Mouse (Mus musculus): ENCODE data around the gene Dleu7. TPM values are rescaled to one million over a fixed set of nuclear protein-coding genes. Genes with fewer than 3 reads are reported as not detected.

The Dleu7 gene
- 0.59 and 1.4 TPM in 2 replicates for polyA plus RNA-seq (2015; fragmentation: Nextera tagmentation; extraction: Ambion mirVana)

DNA sequence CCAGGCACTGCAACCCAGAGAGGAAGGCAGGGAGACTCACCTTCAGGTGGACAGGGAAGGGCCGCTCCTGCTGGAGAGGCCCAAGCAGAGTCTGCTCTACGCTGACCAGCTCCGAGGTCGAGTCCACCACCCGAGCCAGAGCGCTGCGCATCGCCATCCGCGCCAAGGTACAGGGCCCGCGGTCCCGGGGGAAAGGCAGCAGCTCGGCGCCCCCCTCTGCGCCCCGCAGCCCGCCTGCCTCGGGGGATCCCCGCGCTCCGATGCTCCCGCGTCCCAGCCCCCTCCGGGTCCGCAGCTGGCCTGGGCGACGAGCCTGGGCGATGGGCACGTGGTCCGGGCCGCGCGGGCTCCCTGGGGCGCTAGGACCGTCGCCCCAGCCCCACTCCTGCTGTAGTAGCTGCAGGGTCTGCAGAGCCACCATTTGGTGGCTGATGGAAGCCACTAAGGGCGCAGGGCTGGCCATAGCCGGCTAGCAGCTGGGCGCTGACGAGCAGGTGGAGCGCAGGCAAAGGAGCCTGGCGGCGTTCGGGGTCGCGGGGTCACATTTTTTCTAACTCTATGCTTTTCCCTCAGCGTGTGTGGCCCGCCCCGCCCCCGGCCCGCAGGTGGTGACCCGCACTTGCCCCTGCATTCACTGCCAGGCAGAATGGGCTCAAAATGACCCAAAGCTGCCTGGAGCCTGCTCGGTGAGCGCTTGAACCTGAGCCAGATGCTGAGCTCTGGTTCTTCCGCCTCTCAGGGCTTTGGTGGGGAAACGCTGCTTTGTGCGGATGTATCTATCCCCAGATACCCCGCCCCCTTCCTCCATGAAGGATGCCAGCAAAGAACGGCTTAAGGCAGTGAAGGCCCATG lies at the start of gene Dleu7, which contains the start of gene Rnaseh2b:
Dleu7 (minus strand) TSS at position 560 of the 852 bp plus-strand sequence.
Rnaseh2b (plus strand) TSS at position 102 of the 852 bp plus-strand sequence.
- Histone ChIP-seq H3K4me1 (replicated peaks) (peaks cover 11% of the 10 kb centered on the region), H3K27me3 (no peaks in the 10 kb centered on the region), H3K4me3 (peak within 1 kb of the TSS; percentile 54), H3K27ac (no peak within 1 kb of the TSS), H3K9me3 (replicated peaks) (no peaks in the 10 kb centered on the region), H3K36me3 (no peaks in the 10 kb centered on the region), H3K9ac (peak within 1 kb of the TSS; percentile 63), H3K4me2 (peak within 1 kb of the TSS; percentile 97)
- WGBS, result 1% methylated on average over 54 of the region's 60 CpGs
- ATAC-seq (replicated peaks; ENCODE audit: insufficient number of reproducible peaks, insufficient read depth, low FRiP score, low read depth), result no peak; the same call in 1 of the 2 replicates

- WGBS, result 37% methylated on average over 8 of the region's 8 CpGs
- 0 out of 2 replicates have a peak overlapping the region, but pooled peaks have one; percentile 32 for H3K4me2 ChIP-seq
- H3K36me3 ChIP-seq, result no peaks in the 10 kb centered on the region
- no peaks in the 10 kb centered on the region for H3K27me3 ChIP-seq
- ATAC-seq (replicated peaks; ENCODE audit: insufficient number of reproducible peaks, insufficient read depth, low FRiP score, low read depth), result no peak
- peaks cover 20% of the 10 kb centered on the region for H3K4me1 ChIP-seq (replicated peaks)
- H3K4me3 ChIP-seq, result no peak overlapping the region
- H3K27ac ChIP-seq, result peak overlapping the region; percentile 62
- no peak overlapping the region for H3K9ac ChIP-seq
- H3K9me3 ChIP-seq (replicated peaks), result no peaks in the 10 kb centered on the region
Observed at GRCm38 (mm10) chr14:62341887-62342642, 49.2 kb upstream of the Dleu7 start.

- WGBS, result 93% methylated on average over 1 of the region's 1 CpGs
- no peak overlapping the region for H3K4me3 ChIP-seq
- no peak overlapping the region for H3K9ac ChIP-seq
- H3K27me3 ChIP-seq, result no peaks in the 10 kb centered on the region
- peak overlapping the region; percentile 71; the same call in 1 of the 2 replicates for H3K27ac ChIP-seq
- ATAC-seq (replicated peaks; ENCODE audit: insufficient number of reproducible peaks, insufficient read depth, low FRiP score, low read depth), result no peak
- no peak overlapping the region for H3K4me2 ChIP-seq
- H3K9me3 ChIP-seq (replicated peaks), result no peaks in the 10 kb centered on the region
- peaks cover 20% of the 10 kb centered on the region for H3K4me1 ChIP-seq (replicated peaks)
- no peaks in the 10 kb centered on the region for H3K36me3 ChIP-seq
Observed at GRCm38 (mm10) chr14:62339196-62339595, 46.3 kb upstream of the Dleu7 start.

GRCm38 (mm10) chr14:62333909-62334687 lies 41.3 kb upstream of the Dleu7 start:
- Histone ChIP-seq H3K4me3 (no peak overlapping the region), H3K27me3 (no peaks in the 10 kb centered on the region), H3K4me2 (no peak overlapping the region), H3K9me3 (replicated peaks) (no peaks in the 10 kb centered on the region), H3K27ac (no peak overlapping the region), H3K9ac (no peak overlapping the region), H3K4me1 (replicated peaks) (peaks cover 20% of the 10 kb centered on the region), H3K36me3 (no peaks in the 10 kb centered on the region)
- WGBS, result 75% methylated on average over 9 of the region's 9 CpGs
- ATAC-seq (replicated peaks; ENCODE audit: insufficient number of reproducible peaks, insufficient read depth, low FRiP score, low read depth), result no peak

GRCm38 (mm10) chr14:62331866-62332619 lies 39.2 kb upstream of the Dleu7 start:
- Histone ChIP-seq H3K27ac (peak overlapping the region; percentile 85), H3K4me1 (replicated peaks) (peaks cover 20% of the 10 kb centered on the region), H3K27me3 (no peaks in the 10 kb centered on the region), H3K4me3 (peak overlapping the region; percentile 76), H3K4me2 (peak overlapping the region; percentile 74), H3K9me3 (replicated peaks) (no peaks in the 10 kb centered on the region), H3K9ac (peak overlapping the region; percentile 75), H3K36me3 (no peaks in the 10 kb centered on the region)
- ATAC-seq (replicated peaks; ENCODE audit: insufficient number of reproducible peaks, insufficient read depth, low FRiP score, low read depth), result peak; percentile 71
- under 1% methylated on average over 62 of the region's 62 CpGs for WGBS

GRCm38 (mm10) chr14:62331457-62331856 lies 38.6 kb upstream of the Dleu7 start:
- ATAC-seq (replicated peaks; ENCODE audit: insufficient number of reproducible peaks, insufficient read depth, low FRiP score, low read depth), result no peak
- peaks cover 20% of the 10 kb centered on the region for H3K4me1 ChIP-seq (replicated peaks)
- H3K36me3 ChIP-seq, result no peaks in the 10 kb centered on the region
- peak overlapping the region; percentile 74 for H3K4me2 ChIP-seq
- no peaks in the 10 kb centered on the region for H3K9me3 ChIP-seq (replicated peaks)
- 21% methylated on average over 6 of the region's 6 CpGs for WGBS
- H3K4me3 ChIP-seq, result peak overlapping the region; percentile 76
- no peaks in the 10 kb centered on the region for H3K27me3 ChIP-seq
- H3K27ac ChIP-seq, result peak overlapping the region; percentile 85; the same call in 1 of the 2 replicates
- H3K9ac ChIP-seq, result peak overlapping the region; percentile 75

DNA sequence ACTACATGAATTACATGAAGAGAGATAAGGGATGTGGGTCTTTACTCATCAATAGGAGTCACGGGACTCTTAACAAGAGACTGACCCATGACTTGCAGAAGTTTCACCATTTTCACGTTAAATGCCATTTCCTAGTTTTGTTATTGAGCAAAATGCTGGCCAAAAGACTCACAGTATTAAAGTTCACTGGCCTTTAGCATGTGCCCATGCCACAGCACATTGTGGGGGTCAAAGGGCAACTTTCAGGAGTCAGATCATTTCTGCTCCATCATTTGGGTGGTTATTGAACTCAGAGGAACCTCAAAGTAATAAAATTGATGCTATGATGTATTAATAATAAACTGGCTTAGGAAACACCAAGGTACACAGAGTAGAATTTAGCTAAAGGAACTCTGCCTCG lies 36.8 kb upstream of the Dleu7 start:
- WGBS, result 69% methylated on average over 3 of the region's 3 CpGs
- Histone ChIP-seq H3K36me3 (no peaks in the 10 kb centered on the region), H3K4me1 (replicated peaks) (peaks cover 20% of the 10 kb centered on the region), H3K9me3 (replicated peaks) (no peaks in the 10 kb centered on the region), H3K27me3 (no peaks in the 10 kb centered on the region), H3K27ac (no peak overlapping the region), H3K4me2 (no peak overlapping the region), H3K9ac (no peak overlapping the region), H3K4me3 (no peak overlapping the region)
- ATAC-seq (replicated peaks; ENCODE audit: insufficient number of reproducible peaks, insufficient read depth, low FRiP score, low read depth), result no peak

- H3K4me3 ChIP-seq, result no peak overlapping the region
- H3K4me2 ChIP-seq, result no peak overlapping the region
- no peaks in the 10 kb centered on the region for H3K36me3 ChIP-seq
- 44% methylated on average over 6 of the region's 6 CpGs for WGBS
- no peak overlapping the region for H3K27ac ChIP-seq
- no peaks in the 10 kb centered on the region for H3K27me3 ChIP-seq
- no peak overlapping the region for H3K9ac ChIP-seq
- peaks cover 17% of the 10 kb centered on the region for H3K4me1 ChIP-seq (replicated peaks)
- H3K9me3 ChIP-seq (replicated peaks), result no peaks in the 10 kb centered on the region
- ATAC-seq (replicated peaks; ENCODE audit: insufficient number of reproducible peaks, insufficient read depth, low FRiP score, low read depth), result no peak
Observed at GRCm38 (mm10) chr14:62328606-62329005, 35.8 kb upstream of the Dleu7 start.

- no peak for ATAC-seq (replicated peaks; ENCODE audit: insufficient number of reproducible peaks, insufficient read depth, low FRiP score, low read depth)
- no peaks in the 10 kb centered on the region for H3K27me3 ChIP-seq
- no peak overlapping the region for H3K27ac ChIP-seq
- peaks cover 7% of the 10 kb centered on the region for H3K4me1 ChIP-seq (replicated peaks)
- no peaks in the 10 kb centered on the region for H3K9me3 ChIP-seq (replicated peaks)
- no peak overlapping the region for H3K9ac ChIP-seq
- no peak overlapping the region for H3K4me2 ChIP-seq
- WGBS, result 44% methylated on average over 2 of the region's 2 CpGs
- H3K4me3 ChIP-seq, result no peak overlapping the region
- no peaks in the 10 kb centered on the region for H3K36me3 ChIP-seq
Observed at GRCm38 (mm10) chr14:62327171-62327570, 34.3 kb upstream of the Dleu7 start.

DNA sequence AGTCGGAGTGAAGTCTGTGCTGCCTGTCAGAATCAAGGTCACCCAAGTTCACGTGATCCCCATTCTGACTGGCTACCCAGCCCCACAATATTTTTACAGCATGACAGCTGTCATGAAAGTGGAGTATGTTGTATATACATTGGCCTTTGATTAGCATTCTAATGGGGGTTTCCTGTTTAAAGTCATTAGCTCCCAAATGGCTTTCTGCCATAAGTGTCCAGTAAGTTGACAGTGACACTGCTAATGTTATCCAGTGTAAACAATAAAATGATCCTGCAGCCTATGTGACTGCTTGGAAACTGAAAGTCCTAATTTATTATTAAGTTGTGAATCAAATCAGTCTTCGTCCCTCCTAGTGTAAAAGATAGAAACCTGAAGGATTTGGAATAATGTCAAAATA lies 33.2 kb upstream of the Dleu7 start:
- Histone ChIP-seq H3K4me2 (no peak overlapping the region), H3K4me3 (no peak overlapping the region), H3K9ac (no peak overlapping the region), H3K36me3 (no peaks in the 10 kb centered on the region), H3K9me3 (replicated peaks) (no peaks in the 10 kb centered on the region), H3K27ac (no peak overlapping the region), H3K27me3 (no peaks in the 10 kb centered on the region), H3K4me1 (replicated peaks) (no peaks in the 10 kb centered on the region)
- WGBS, result 62% methylated on average over 3 of the region's 3 CpGs
- no peak for ATAC-seq (replicated peaks; ENCODE audit: insufficient number of reproducible peaks, insufficient read depth, low FRiP score, low read depth)

Data from heart, embryonic 15.5 days (tissue).